Mouse (Mus musculus) thymus, adult 2 months (tissue): Measurements from ENCODE around the gene Zfp277.

ENCODE experiments used
- CTCF ChIP-seq: fragments of 200-500 bp; IDR thresholded peaks from 2 replicates; pipeline ENCODE4 v1.5.1; 2012; ENCODE audit warnings: mild to moderate bottlenecking, control low read depth, low read length, moderate library complexity, borderline replicate concordance; ENCODE audit not compliant: control insufficient read depth, poor library complexity, insufficient read depth; ENCODE audit errors: extremely low read depth
- POLR2A ChIP-seq: fragments of 200-500 bp; IDR thresholded peaks from 2 replicates; pipeline ENCODE4 v1.6.1; 2012; ENCODE audit warnings: mild to moderate bottlenecking, low read length, control low read depth, moderate library complexity; ENCODE audit not compliant: control insufficient read depth, poor library complexity, insufficient read depth; ENCODE audit errors: extremely low read depth

DNA sequence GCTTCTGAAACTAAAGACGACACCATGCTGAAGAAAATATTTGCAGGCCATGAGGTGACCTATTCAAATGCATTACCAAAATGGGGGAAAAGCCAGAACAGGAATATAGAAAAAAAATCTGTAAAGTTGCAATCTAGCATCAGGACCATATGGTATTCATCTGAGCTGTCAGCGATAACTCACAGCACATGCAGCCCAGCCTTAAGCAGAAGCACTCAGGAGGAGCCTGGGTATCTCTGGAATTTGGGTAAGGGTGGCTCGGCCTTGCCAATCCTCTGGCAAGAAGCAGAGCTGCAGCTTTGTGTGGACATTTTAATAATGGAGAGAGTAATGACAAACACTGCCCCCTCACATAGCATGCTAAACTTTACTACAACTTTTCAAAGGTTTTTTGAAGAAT, 15.7 kb downstream of the Zfp277 start:
- TF ChIP-seq POLR2A (no peak), CTCF (no peak)
